Comparison of ENCODE assay signal across 8 mouse cellular contexts in genomic region chr11:95830411-95831275, GRCm38 (mm10). TPM values are rescaled to one million over a fixed set of nuclear protein-coding genes. Genes with fewer than 3 reads are reported as not detected.
A peak's percentile ranks its signal among the peaks of the same experiment; 100 is the strongest.
DNase-seq lines count a peak whose midpoint lies in the region; ATAC-seq lines count a peak whose summit lies in the region.

No protein-coding gene starts in this region.

- peaks cover 32% of the 10 kb centered on the region for H3K4me1 ChIP-seq in lung, embryonic 16.5 days (replicated peaks; ENCODE audit: control insufficient read depth, insufficient read depth, low read length)
- peaks cover 5% of the 10 kb centered on the region; the same call in 1 of the 2 replicates for H3K4me1 ChIP-seq in forebrain, embryonic 11.5 days (replicated peaks; ENCODE audit: control insufficient read depth, insufficient read depth, low read length)
- H3K4me1 ChIP-seq in intestine, embryonic 16.5 days (ENCODE audit: control insufficient read depth, insufficient read depth, low read length) = peaks cover 34% of the 10 kb centered on the region

- peak overlapping the region; percentile 31 for H3K4me3 ChIP-seq in lung, embryonic 16.5 days (ENCODE audit: low read length)
- 0 out of 2 replicates have a peak overlapping the region, but pooled peaks have one; percentile 1 for H3K4me3 ChIP-seq in forebrain, embryonic 11.5 days (ENCODE audit: low read depth, low read length)
- H3K4me3 ChIP-seq in intestine, embryonic 16.5 days (ENCODE audit: low read length) = peak overlapping the region; percentile 39

- peak overlapping the region; percentile 46 for H3K4me2 ChIP-seq in lung, embryonic 16.5 days (ENCODE audit: low read depth, low read length)
- H3K4me2 ChIP-seq in forebrain, embryonic 11.5 days (ENCODE audit: low read depth, low read length, severe bottlenecking) = peak overlapping the region; percentile 38
- peak overlapping the region; percentile 59 for H3K4me2 ChIP-seq in intestine, embryonic 16.5 days (ENCODE audit: low read depth, low read length)

- WGBS in lung, embryonic 16.5 days = 3% methylated on average over 80 of the region's 80 CpGs
- WGBS in forebrain, embryonic 11.5 days = 2% methylated on average over 80 of the region's 80 CpGs
- 5% methylated on average over 80 of the region's 80 CpGs for WGBS in intestine, embryonic 16.5 days

- H3K9me3 ChIP-seq in lung, embryonic 16.5 days (ENCODE audit: control insufficient read depth, low read length) = no peaks in the 10 kb centered on the region
- H3K9me3 ChIP-seq in forebrain, embryonic 11.5 days (ENCODE audit: control insufficient read depth, low read length) = no peaks in the 10 kb centered on the region
- H3K9me3 ChIP-seq in intestine, embryonic 16.5 days (ENCODE audit: control insufficient read depth, low read length) = no peaks in the 10 kb centered on the region

- H3K36me3 ChIP-seq in lung, embryonic 16.5 days (ENCODE audit: control insufficient read depth, insufficient read depth, low read length) = no peaks in the 10 kb centered on the region
- no peaks in the 10 kb centered on the region for H3K36me3 ChIP-seq in forebrain, embryonic 11.5 days (ENCODE audit: control insufficient read depth, insufficient read depth, low read length)
- no peaks in the 10 kb centered on the region for H3K36me3 ChIP-seq in intestine, embryonic 16.5 days (ENCODE audit: control insufficient read depth, insufficient read depth, low read length)

- H3K9ac ChIP-seq in lung, embryonic 16.5 days (ENCODE audit: low read length) = peak overlapping the region; percentile 40
- H3K9ac ChIP-seq in forebrain, embryonic 11.5 days (ENCODE audit: low read length) = peak overlapping the region; percentile 7; the same call in 1 of the 2 replicates
- H3K9ac ChIP-seq in intestine, embryonic 16.5 days (ENCODE audit: low read depth, low read length) = peak overlapping the region; percentile 38

- H3K27ac ChIP-seq in lung, embryonic 16.5 days (ENCODE audit: low read length) = no peak overlapping the region
- no peak overlapping the region for H3K27ac ChIP-seq in forebrain, embryonic 11.5 days (ENCODE audit: low read depth, low read length)
- no peak overlapping the region for H3K27ac ChIP-seq in intestine, embryonic 16.5 days (ENCODE audit: low read length)

- H3K27me3 ChIP-seq in lung, embryonic 16.5 days (ENCODE audit: control insufficient read depth, insufficient read depth, low read depth, low read length) = peaks cover 75% of the 10 kb centered on the region
- H3K27me3 ChIP-seq in forebrain, embryonic 11.5 days (ENCODE audit: control insufficient read depth, insufficient read depth, low read length) = peaks cover 89% of the 10 kb centered on the region
- H3K27me3 ChIP-seq in intestine, embryonic 16.5 days (replicated peaks; ENCODE audit: control insufficient read depth, insufficient read depth, low read length) = peaks cover 61% of the 10 kb centered on the region

- no peak for ATAC-seq in lung, embryonic 16.5 days (ENCODE audit: low read depth)
- no peak for ATAC-seq in forebrain, embryonic 11.5 days (replicated peaks; ENCODE audit: low FRiP score)
- ATAC-seq in intestine, embryonic 16.5 days = no peak

- no peak for DNase-seq in lung, adult 18-20 months
- DNase-seq in forebrain, embryonic 11.5 days (ENCODE audit: low spot score) = peak; percentile 64
- peak; percentile 27 to 32 for DNase-seq in natural killer cell, adult 2 months (ENCODE audit: low spot score in 2 of 2)
- no peak for DNase-seq in left cerebral cortex, adult 11 months (ENCODE audit: low spot score)
- DNase-seq in layer of hippocampus, postnatal 36 days = no peak
- no peak for DNase-seq in right cerebral cortex, adult 18-20 months

RNA-seq across cellular contexts. Expression of gene Phospho1, which starts 6.3 kb away (rescaled TPM):
- 0.47 and 1.7 TPM in 2 replicates for polyA plus RNA-seq in lung, embryonic 16.5 days (2015; fragmentation: Nextera tagmentation; extraction: Ambion mirVana)
- 0.51 TPM in 1 of 2 replicates, not detected in the other for polyA plus RNA-seq in forebrain, embryonic 11.5 days (2014; fragmentation: Nextera tagmentation; extraction: Ambion mirVana)
- 0.43 and 0.51 TPM in 2 replicates for polyA plus RNA-seq in intestine, embryonic 16.5 days (2015; fragmentation: Nextera tagmentation; extraction: Ambion mirVana)
- total RNA-seq in layer of hippocampus, postnatal 36 days (2021) = 10 to 100 TPM; 55.8 to 62.3 TPM

RNA-seq across cellular contexts. Expression of gene Gngt2, which starts 6.4 kb away (rescaled TPM):
- polyA plus RNA-seq in lung, embryonic 16.5 days (2015; fragmentation: Nextera tagmentation; extraction: Ambion mirVana) = 21.7 and 28.2 TPM in 2 replicates
- 3.5 and 5.1 TPM in 2 replicates for polyA plus RNA-seq in forebrain, embryonic 11.5 days (2014; fragmentation: Nextera tagmentation; extraction: Ambion mirVana)
- polyA plus RNA-seq in intestine, embryonic 16.5 days (2015; fragmentation: Nextera tagmentation; extraction: Ambion mirVana) = 17.3 and 17.4 TPM in 2 replicates
- total RNA-seq in layer of hippocampus, postnatal 36 days (2021) = 1 to 10 TPM; 3.1 to 4.7 TPM

RNA-seq across cellular contexts. Expression of gene Abi3, which starts 11.6 kb away (rescaled TPM):
- polyA plus RNA-seq in lung, embryonic 16.5 days (2015; fragmentation: Nextera tagmentation; extraction: Ambion mirVana) = 16.0 and 18.1 TPM in 2 replicates
- polyA plus RNA-seq in forebrain, embryonic 11.5 days (2014; fragmentation: Nextera tagmentation; extraction: Ambion mirVana) = 0.97 and 1.1 TPM in 2 replicates
- polyA plus RNA-seq in intestine, embryonic 16.5 days (2015; fragmentation: Nextera tagmentation; extraction: Ambion mirVana) = 8.7 and 10.3 TPM in 2 replicates
- total RNA-seq in layer of hippocampus, postnatal 36 days (2021) = 1 to 10 TPM; 6.2 to 6.4 TPM

Comparison
In these comparisons a context has a peak if more than half of its experiments do, and no peak if none do; other contexts are left out.
1. DNase-seq: peak in forebrain, embryonic 11.5 days (single experiment) and natural killer cell, adult 2 months (2 of 2); none in lung, adult 18-20 months (0 of 2), left cerebral cortex, adult 11 months (single experiment), layer of hippocampus, postnatal 36 days (0 of 2) and right cerebral cortex, adult 18-20 months (single experiment).
2. Peak in every context shown above with its lines, with median percentiles within 50 percentile points of each other: H3K4me2 ChIP-seq, H3K4me3 ChIP-seq and H3K9ac ChIP-seq.